Mouse (Mus musculus): ENCODE measurements around the gene Best2. TPM values are rescaled to one million over a fixed set of nuclear protein-coding genes. Genes with fewer than 3 reads are reported as not detected.

Best2 gene
- total and polyA plus RNA-seq, 3 experiments, result 0.04 to 0.13 TPM; not detected in 1

- Histone ChIP-seq H3K9ac (ENCODE audit: control insufficient read depth, low read depth, low read length, poor library complexity, severe bottlenecking) (peak overlapping the region; percentile 93), H3K4me1 (ENCODE audit: control insufficient read depth in 1 of 2, insufficient read depth in 2 of 2, low read length in 2 of 2) (peaks cover 9 to 14% of the 10 kb centered on the region in 2 experiments; a peak in 3 of 4 replicates), H3K27ac (ENCODE audit: control insufficient read depth, low read depth, low read length) (no peak overlapping the region), H3K36me3 (ENCODE audit: control insufficient read depth in 1 of 2, insufficient read depth in 2 of 2, low read length in 2 of 2) (peaks cover 4 to 14% of the 10 kb centered on the region in 2 experiments; a peak in 3 of 4 replicates), H3K4me3 (ENCODE audit: control insufficient read depth in 1 of 2, insufficient read depth in 1 of 2, low read depth in 2 of 2, low read length in 2 of 2) (peak overlapping the region; percentile 94 to 95), H3K27me3 (ENCODE audit: control insufficient read depth in 1 of 2, insufficient read depth in 2 of 2, low read length in 2 of 2) (no peaks in the 10 kb centered on the region), H3K9me3 (replicated peaks; ENCODE audit: insufficient read depth, low read length) (no peaks in the 10 kb centered on the region), H3K79me2 (ENCODE audit: control insufficient read depth, insufficient read depth, low read length, poor library complexity) (peaks cover 47% of the 10 kb centered on the region)
- DNase-seq (ENCODE audit: low read depth, low spot score), result peak; percentile 40
- no peak for TF ChIP-seq TBP (IDR thresholded peaks at IDR 0.05; ENCODE audit: low read depth, low read length)
- TF ChIP-seq NRF1 (IDR thresholded peaks at IDR 0.05; ENCODE audit: insufficient read depth, low read depth, low read length, poor library complexity, severe bottlenecking), result no peak
- TF ChIP-seq RAD21 (IDR thresholded peaks at IDR 0.05; ENCODE audit: low read depth, low read length), result peak; percentile 6
- TF ChIP-seq BHLHE40 (IDR thresholded peaks at IDR 0.05; ENCODE audit: borderline replicate concordance, low read depth, low read length), result no peak
- no peak for TF ChIP-seq ZKSCAN1 (IDR thresholded peaks at IDR 0.05; ENCODE audit: low read depth, low read length)
- no peak for TF ChIP-seq HCFC1 (IDR thresholded peaks at IDR 0.05; ENCODE audit: low read depth, low read length)
- TF ChIP-seq RCOR1 (IDR thresholded peaks at IDR 0.05; ENCODE audit: low read depth, low read length), result no peak
- TF ChIP-seq CHD2 (IDR thresholded peaks at IDR 0.05; ENCODE audit: low read length), result no peak
- TF ChIP-seq SMC3 (IDR thresholded peaks at IDR 0.05; ENCODE audit: low read depth, low read length), result peak; percentile 14; the same call in 1 of the 2 replicates
- peak; percentile 49; the same call in 1 of the 2 replicates for TF ChIP-seq CHD1 (IDR thresholded peaks at IDR 0.05; ENCODE audit: low read depth, low read length)
- TF ChIP-seq NELFE (IDR thresholded peaks at IDR 0.05; ENCODE audit: low read depth, low read length), result no peak
- TF ChIP-seq E2F4 (IDR thresholded peaks at IDR 0.05; ENCODE audit: borderline replicate concordance, low read depth, low read length), result no peak
- TF ChIP-seq CTCF (IDR thresholded peaks at IDR 0.05 in 2 of 3, conservative IDR thresholded peaks at IDR 0.05 in 1 of 3; ENCODE audit: control insufficient read depth in 1 of 3, insufficient read depth in 1 of 3, low read depth in 2 of 3, low read length in 3 of 3, poor library complexity in 1 of 3, severe bottlenecking in 1 of 3), result peak in 1 of 3 experiments; percentile 20; a peak in 1 of 6 replicates
- no peak for TF ChIP-seq MAFK (IDR thresholded peaks at IDR 0.05; ENCODE audit: borderline replicate concordance, low read depth, low read length)
Measured at GRCm38 (mm10) chr8:85027922-85028321, 13.6 kb upstream of the Best2 start.

- Histone ChIP-seq H3K9me3 (replicated peaks; ENCODE audit: insufficient read depth, low read length) (no peaks in the 10 kb centered on the region), H3K4me1 (ENCODE audit: control insufficient read depth in 1 of 2, insufficient read depth in 2 of 2, low read length in 2 of 2) (peaks cover 9 to 14% of the 10 kb centered on the region in 2 experiments; a peak in 3 of 4 replicates), H3K27ac (ENCODE audit: control insufficient read depth, low read depth, low read length) (peak overlapping the region; percentile 44), H3K9ac (ENCODE audit: control insufficient read depth, low read depth, low read length, poor library complexity, severe bottlenecking) (peak overlapping the region; percentile 93), H3K4me3 (ENCODE audit: control insufficient read depth in 1 of 2, insufficient read depth in 1 of 2, low read depth in 2 of 2, low read length in 2 of 2) (peak overlapping the region; percentile 94 to 95), H3K36me3 (ENCODE audit: control insufficient read depth in 1 of 2, insufficient read depth in 2 of 2, low read length in 2 of 2) (peaks cover 4 to 14% of the 10 kb centered on the region in 2 experiments; a peak in 3 of 4 replicates), H3K79me2 (ENCODE audit: control insufficient read depth, insufficient read depth, low read length, poor library complexity) (peaks cover 47% of the 10 kb centered on the region), H3K27me3 (ENCODE audit: control insufficient read depth in 1 of 2, insufficient read depth in 2 of 2, low read length in 2 of 2) (no peaks in the 10 kb centered on the region)
- TF ChIP-seq ZKSCAN1 (IDR thresholded peaks at IDR 0.05; ENCODE audit: low read depth, low read length) (no peak), MAX (IDR thresholded peaks at IDR 0.05; ENCODE audit: low read length) (0 out of 2 replicates have a peak, but pooled peaks have one; percentile 8)
- peak; percentile 55 for DNase-seq (ENCODE audit: low read depth, low spot score)
Measured at GRCm38 (mm10) chr8:85027516-85027855, 13.2 kb upstream of the Best2 start.

Data from MEL (cell line).